Mouse (Mus musculus): ENCODE data around the gene Apaf1. TPM values are rescaled to one million over a fixed set of nuclear protein-coding genes. Genes with fewer than 3 reads are reported as not detected.

Apaf1 gene
- polyA plus RNA-seq, 1 experiment from 2014 or later = 34.8 TPM

DNA sequence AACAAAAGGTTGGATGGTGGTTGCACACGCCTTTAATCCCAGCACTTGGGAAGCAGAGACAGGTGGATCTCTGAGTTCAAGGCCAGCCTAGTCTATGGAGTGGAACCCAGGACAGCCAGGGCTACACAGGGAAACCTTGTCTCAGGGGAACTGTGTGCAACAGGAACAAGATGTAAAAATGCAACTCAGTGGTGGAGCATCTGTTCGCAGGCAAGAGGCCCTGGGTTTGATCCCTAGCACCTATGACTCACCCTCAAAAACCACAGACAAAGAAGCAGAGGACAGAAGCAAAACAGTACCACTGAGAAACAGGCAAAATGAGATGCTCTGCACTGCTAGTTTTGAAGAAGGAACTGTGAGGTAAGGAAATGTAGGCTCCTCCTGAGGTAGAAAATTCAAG, 5.9 kb downstream of the Apaf1 start:
- Histone ChIP-seq H3K4me3 (replicated peaks) (no peak overlapping the region), H3K9ac (replicated peaks) (no peak overlapping the region), H3K4me2 (no peak overlapping the region), H3K27me3 (no peaks in the 10 kb centered on the region), H3K27ac (no peak overlapping the region), H3K9me3 (no peaks in the 10 kb centered on the region), H3K36me3 (peaks cover 60% of the 10 kb centered on the region), H3K4me1 (replicated peaks) (peaks cover 5% of the 10 kb centered on the region; the same call in 1 of the 2 replicates)
- WGBS = 91% methylated on average over 2 of the region's 2 CpGs
- no peak for ATAC-seq (ENCODE audit: insufficient number of reproducible peaks, insufficient read depth, low FRiP score, low TSS enrichment, low read depth)

DNA sequence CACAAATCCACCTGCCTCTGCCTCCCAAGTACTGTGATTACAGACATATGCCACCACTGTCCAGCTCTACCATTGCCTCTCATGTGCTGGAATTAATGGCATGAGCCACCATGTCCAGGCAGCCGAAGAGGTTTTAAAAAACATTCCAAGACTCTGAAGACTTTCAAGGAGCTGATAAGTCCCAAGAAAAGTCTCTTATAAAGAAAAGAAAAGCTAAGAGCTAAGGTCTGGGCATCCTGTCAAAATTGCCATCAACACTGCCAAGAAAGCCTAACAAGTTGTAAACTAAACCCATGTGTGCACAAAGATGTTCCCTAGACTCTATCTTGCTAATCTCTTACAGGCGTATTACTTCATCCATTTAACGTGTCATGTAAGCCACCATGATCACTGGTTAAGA, 9.2 kb downstream of the Apaf1 start:
- Histone ChIP-seq H3K9ac (replicated peaks) (no peak overlapping the region), H3K9me3 (no peaks in the 10 kb centered on the region), H3K36me3 (peaks cover 63% of the 10 kb centered on the region), H3K4me2 (no peak overlapping the region), H3K4me1 (replicated peaks) (no peaks in the 10 kb centered on the region), H3K27me3 (no peaks in the 10 kb centered on the region), H3K4me3 (replicated peaks) (no peak overlapping the region), H3K27ac (no peak overlapping the region)
- no peak for ATAC-seq (ENCODE audit: insufficient number of reproducible peaks, insufficient read depth, low FRiP score, low TSS enrichment, low read depth)
- WGBS = 83% methylated on average over 3 of the region's 3 CpGs

DNA sequence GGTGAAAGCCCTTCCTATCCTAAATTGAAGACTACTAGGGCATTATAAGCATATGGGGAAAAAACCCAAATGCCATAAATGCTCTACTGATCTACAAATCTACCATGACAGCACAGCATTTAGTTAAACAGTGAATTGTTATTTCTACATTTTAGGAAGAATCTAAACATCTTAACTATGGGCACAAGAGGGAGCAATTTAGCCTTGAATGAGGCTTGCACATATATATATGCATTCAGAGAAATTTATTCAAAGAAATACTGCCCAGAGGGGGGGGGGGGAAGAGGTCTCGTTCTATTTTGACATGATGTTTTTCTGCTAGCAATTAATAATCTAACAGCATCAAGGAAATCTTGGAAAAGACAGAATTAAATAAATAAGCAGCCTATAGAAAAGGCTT, 10.8 kb downstream of the Apaf1 start:
- Histone ChIP-seq H3K36me3 (peaks cover 63% of the 10 kb centered on the region), H3K4me2 (no peak overlapping the region), H3K27me3 (no peaks in the 10 kb centered on the region), H3K9me3 (no peaks in the 10 kb centered on the region), H3K9ac (replicated peaks) (no peak overlapping the region), H3K4me1 (replicated peaks) (no peaks in the 10 kb centered on the region), H3K27ac (no peak overlapping the region), H3K4me3 (replicated peaks) (no peak overlapping the region)
- 68% methylated on average over 1 of the region's 1 CpGs for WGBS
- no peak for ATAC-seq (ENCODE audit: insufficient number of reproducible peaks, insufficient read depth, low FRiP score, low TSS enrichment, low read depth)

DNA sequence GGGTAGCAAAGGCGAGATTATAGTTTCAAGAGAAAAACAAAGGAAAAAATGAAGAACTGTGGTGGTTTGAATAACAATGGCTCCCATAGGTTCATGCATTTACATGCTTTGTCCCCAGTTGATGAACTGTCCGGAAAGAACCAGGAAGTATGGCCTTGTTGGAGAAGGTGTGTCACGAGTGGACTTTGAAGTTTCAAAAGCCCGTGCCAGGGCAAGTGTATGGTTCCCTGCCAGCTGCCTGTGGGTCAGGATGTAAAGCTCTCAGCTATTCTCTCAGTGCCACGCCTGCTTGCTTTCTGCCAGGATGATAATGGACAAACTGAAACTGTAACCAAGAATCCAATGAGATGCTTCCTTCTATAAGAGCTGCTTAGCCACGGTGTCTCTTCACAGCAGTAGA, 20.2 kb downstream of the Apaf1 start:
- no peaks in the 10 kb centered on the region for H3K27me3 ChIP-seq
- H3K36me3 ChIP-seq = peaks cover 87% of the 10 kb centered on the region
- peaks cover 6% of the 10 kb centered on the region; the same call in 1 of the 2 replicates for H3K9me3 ChIP-seq
- H3K4me2 ChIP-seq = no peak overlapping the region
- H3K4me1 ChIP-seq (replicated peaks) = no peaks in the 10 kb centered on the region
- no peak overlapping the region for H3K9ac ChIP-seq (replicated peaks)
- ATAC-seq (ENCODE audit: insufficient number of reproducible peaks, insufficient read depth, low FRiP score, low TSS enrichment, low read depth) = no peak
- WGBS = 96% methylated on average over 6 of the region's 6 CpGs
- H3K4me3 ChIP-seq (replicated peaks) = no peak overlapping the region
- no peak overlapping the region for H3K27ac ChIP-seq

DNA sequence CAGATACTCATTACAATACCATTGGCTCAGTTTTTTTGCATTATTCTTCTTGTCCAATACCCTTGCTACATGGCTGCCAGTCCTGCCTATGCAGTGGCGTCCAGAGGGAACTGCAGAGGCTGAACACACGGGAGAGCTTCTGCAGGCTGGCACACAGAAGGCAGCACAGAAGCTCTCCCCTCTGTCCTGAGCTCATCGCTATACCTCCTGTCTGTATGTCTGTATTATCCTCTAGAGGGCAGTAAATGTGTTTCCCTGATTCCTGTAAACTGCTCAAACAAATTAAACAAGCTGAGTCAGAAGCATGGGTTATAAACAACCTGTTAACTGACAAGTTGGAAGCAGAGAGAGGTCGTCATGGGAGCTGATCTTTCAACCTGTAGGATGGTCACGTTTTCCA, 21.8 kb downstream of the Apaf1 start:
- Histone ChIP-seq H3K36me3 (peaks cover 71% of the 10 kb centered on the region), H3K9ac (replicated peaks) (no peak overlapping the region), H3K27ac (no peak overlapping the region), H3K4me1 (replicated peaks) (no peaks in the 10 kb centered on the region), H3K9me3 (no peaks in the 10 kb centered on the region), H3K4me3 (replicated peaks) (no peak overlapping the region), H3K4me2 (no peak overlapping the region), H3K27me3 (no peaks in the 10 kb centered on the region)
- ATAC-seq (ENCODE audit: insufficient number of reproducible peaks, insufficient read depth, low FRiP score, low TSS enrichment, low read depth) = no peak
- 36% methylated on average over 5 of the region's 5 CpGs for WGBS

DNA sequence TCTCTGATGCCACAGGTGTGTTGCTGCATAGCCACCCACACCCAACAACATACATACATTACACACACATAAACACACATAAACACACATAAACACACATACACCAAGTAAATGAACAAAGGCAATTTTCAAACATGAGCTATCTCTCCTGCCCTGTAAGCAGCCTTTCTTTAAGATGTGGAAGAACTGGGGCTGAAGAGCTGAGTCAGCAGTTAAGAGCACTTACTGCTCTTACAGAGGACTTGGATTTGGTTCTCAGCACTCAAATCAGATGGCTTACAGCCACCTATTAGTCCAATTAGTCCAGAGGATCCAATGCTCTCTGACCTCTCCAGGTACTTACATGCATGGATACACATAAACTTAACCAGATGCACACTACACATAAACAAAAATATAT, 29.8 kb downstream of the Apaf1 start:
- no peak overlapping the region for H3K27ac ChIP-seq
- ATAC-seq (ENCODE audit: insufficient number of reproducible peaks, insufficient read depth, low FRiP score, low TSS enrichment, low read depth) = no peak

DNA sequence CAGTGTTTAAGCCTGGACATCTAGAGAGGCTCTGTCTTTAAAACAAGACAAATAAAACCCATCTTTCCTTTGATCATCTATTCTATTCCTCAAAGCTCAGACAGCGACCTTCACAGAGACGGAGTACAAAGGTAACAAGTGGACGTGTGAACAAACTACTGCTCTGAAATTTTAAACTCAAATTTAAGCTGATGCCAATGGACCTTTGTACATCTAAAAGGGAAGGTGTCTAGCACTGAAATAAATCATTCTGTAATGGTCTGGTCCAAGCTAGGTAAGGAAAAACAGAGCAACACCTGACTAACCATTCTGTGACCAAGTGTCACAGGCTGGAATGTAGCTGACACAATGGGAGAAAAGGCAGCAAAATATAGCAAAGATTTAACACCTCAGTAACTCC, 31.4 kb downstream of the Apaf1 start:
- WGBS = 87% methylated on average over 3 of the region's 3 CpGs
- Histone ChIP-seq H3K27ac (no peak overlapping the region), H3K4me3 (replicated peaks) (no peak overlapping the region), H3K4me2 (no peak overlapping the region), H3K9ac (replicated peaks) (no peak overlapping the region), H3K36me3 (peaks cover 75% of the 10 kb centered on the region), H3K27me3 (no peaks in the 10 kb centered on the region), H3K9me3 (no peaks in the 10 kb centered on the region), H3K4me1 (replicated peaks) (no peaks in the 10 kb centered on the region)
- no peak for ATAC-seq (ENCODE audit: insufficient number of reproducible peaks, insufficient read depth, low FRiP score, low TSS enrichment, low read depth)

More for the DNA sequence above, 29.8 kb downstream of the Apaf1 start:
- Histone ChIP-seq H3K4me1 (replicated peaks) (no peaks in the 10 kb centered on the region), H3K4me2 (no peak overlapping the region), H3K4me3 (replicated peaks) (no peak overlapping the region), H3K9ac (replicated peaks) (no peak overlapping the region), H3K36me3 (peaks cover 62% of the 10 kb centered on the region), H3K27me3 (no peaks in the 10 kb centered on the region), H3K9me3 (no peaks in the 10 kb centered on the region)

DNA sequence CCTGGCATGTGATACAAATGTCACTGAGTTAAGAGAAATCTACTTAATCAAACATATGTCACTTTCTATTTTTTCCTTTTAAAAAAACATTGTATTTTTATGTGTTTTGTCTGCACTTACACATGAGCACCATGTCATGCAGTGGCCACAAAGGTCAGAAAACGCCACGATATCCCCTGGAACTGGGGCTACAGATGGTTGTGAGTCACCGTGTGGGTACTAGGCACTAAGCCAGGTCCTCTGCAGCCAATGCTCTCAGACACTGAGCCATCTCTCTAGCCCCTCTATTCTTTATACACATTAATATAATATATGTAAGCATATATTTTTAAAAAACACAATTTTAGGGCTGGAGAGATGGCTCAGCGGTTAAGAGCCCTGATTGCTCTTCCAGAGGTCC, 32.9 kb downstream of the Apaf1 start:
- Histone ChIP-seq H3K4me1 (replicated peaks) (no peaks in the 10 kb centered on the region), H3K4me3 (replicated peaks) (no peak overlapping the region), H3K27me3 (no peaks in the 10 kb centered on the region), H3K36me3 (peaks cover 75% of the 10 kb centered on the region), H3K4me2 (no peak overlapping the region), H3K9me3 (no peaks in the 10 kb centered on the region), H3K27ac (no peak overlapping the region), H3K9ac (replicated peaks) (no peak overlapping the region)
- ATAC-seq (ENCODE audit: insufficient number of reproducible peaks, insufficient read depth, low FRiP score, low TSS enrichment, low read depth) = no peak
- 86% methylated on average over 4 of the region's 4 CpGs for WGBS

DNA sequence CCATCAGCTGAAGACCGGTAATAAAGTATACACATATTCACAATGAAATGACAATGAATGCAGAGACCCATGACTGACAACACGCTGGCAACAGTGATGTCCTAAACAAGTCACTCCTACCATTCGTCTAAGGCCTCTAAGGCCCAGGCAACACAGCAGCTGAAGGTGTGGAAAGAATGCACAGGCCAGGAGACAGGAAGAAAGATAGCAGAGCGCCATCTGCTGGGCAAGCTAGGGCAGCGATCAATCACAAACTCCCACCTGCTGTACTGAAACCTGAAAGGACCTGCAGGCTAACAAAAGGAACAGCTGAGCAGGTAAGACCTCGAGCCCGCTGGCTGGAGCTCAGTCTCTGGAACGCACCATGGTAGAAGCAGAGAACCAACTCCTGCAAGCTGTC, 48.6 kb downstream of the Apaf1 start:
- 27% methylated on average over 8 of the region's 8 CpGs for WGBS
- Histone ChIP-seq H3K4me1 (replicated peaks) (no peaks in the 10 kb centered on the region), H3K36me3 (peaks cover 47% of the 10 kb centered on the region), H3K4me2 (no peak overlapping the region), H3K27ac (no peak overlapping the region), H3K27me3 (no peaks in the 10 kb centered on the region), H3K9me3 (no peaks in the 10 kb centered on the region), H3K9ac (replicated peaks) (no peak overlapping the region), H3K4me3 (replicated peaks) (no peak overlapping the region)
- no peak for ATAC-seq (ENCODE audit: insufficient number of reproducible peaks, insufficient read depth, low FRiP score, low TSS enrichment, low read depth)

DNA sequence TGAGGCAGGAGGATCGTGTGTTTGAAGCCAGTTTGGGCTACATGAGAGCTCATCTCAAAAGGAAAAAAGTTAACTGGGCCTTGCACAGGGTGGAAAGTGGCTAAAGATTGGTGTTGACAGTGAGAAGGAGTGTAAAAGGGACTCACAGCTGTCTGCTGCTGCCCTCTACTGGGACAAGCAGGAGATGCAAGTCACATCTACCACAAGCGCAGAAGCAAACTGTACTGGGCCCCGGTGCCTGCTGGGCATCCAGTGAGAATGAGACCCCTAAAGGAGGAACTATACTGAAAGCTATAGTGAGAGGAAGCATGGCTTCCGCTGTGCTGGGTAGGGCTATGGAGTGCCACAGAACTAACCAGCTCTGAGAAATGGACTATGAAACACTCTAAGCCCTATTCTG, 50.2 kb downstream of the Apaf1 start:
- no peak overlapping the region for H3K9ac ChIP-seq (replicated peaks)
- H3K27me3 ChIP-seq = no peaks in the 10 kb centered on the region
- H3K4me1 ChIP-seq (replicated peaks) = no peaks in the 10 kb centered on the region
- H3K4me3 ChIP-seq (replicated peaks) = no peak overlapping the region
- H3K36me3 ChIP-seq = peaks cover 49% of the 10 kb centered on the region
- ATAC-seq (ENCODE audit: insufficient number of reproducible peaks, insufficient read depth, low FRiP score, low TSS enrichment, low read depth) = peak; percentile 45; the same call in 1 of the 2 replicates
- no peak overlapping the region for H3K4me2 ChIP-seq
- H3K27ac ChIP-seq = no peak overlapping the region
- WGBS = 11% methylated on average over 4 of the region's 4 CpGs
- H3K9me3 ChIP-seq = no peaks in the 10 kb centered on the region

DNA sequence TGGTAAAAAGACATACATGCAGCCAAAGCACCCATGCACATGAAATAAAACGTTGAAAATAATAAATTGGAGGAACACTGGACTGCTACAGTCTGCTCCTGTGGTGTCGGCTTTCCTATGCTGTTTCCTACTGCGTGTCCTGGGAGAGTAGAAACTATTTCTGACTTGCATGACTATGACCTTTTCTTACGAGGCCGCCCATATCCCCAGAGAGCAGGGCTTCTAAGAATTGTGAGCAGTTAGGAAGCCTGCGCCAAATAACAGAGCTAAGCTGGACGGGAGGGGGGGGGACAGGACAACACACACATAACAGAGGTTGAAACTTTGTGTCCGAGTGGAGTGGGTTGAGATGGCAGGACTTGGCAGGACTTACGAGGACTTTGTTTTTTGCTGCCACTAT, 51.4 kb downstream of the Apaf1 start:
- Histone ChIP-seq H3K9me3 (no peaks in the 10 kb centered on the region), H3K4me1 (replicated peaks) (no peaks in the 10 kb centered on the region), H3K9ac (replicated peaks) (no peak overlapping the region), H3K27me3 (no peaks in the 10 kb centered on the region), H3K4me3 (replicated peaks) (no peak overlapping the region), H3K4me2 (no peak overlapping the region), H3K36me3 (peaks cover 41% of the 10 kb centered on the region), H3K27ac (no peak overlapping the region)
- ATAC-seq (ENCODE audit: insufficient number of reproducible peaks, insufficient read depth, low FRiP score, low TSS enrichment, low read depth) = no peak
- WGBS = 91% methylated on average over 9 of the region's 9 CpGs

DNA sequence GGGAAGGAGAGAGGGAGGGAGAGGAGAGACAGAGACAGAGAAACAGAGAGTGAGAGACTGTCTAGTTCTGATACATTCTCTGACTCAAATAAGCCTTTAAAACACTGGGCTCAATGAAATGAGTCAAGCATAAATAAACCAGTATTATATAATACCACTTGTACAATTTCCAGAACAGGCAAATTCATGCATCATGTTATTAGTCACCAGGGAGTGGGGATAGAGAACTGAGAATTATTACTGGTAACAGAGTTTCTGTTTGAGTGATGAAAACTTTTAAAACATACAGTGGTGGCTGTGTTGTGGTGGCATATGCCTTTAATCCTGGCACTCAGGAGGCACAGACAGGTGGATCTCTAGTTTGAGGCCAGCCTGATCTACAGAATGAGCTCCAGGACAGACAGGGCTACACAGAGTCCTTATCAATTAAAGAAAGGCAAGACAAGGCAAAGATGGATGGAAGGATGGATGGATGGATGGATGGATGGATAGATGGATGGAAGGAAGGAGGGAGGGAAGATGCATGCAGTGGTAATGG, 53.5 kb downstream of the Apaf1 start:
- Histone ChIP-seq H3K4me3 (replicated peaks) (no peak overlapping the region), H3K9ac (replicated peaks) (no peak overlapping the region), H3K27me3 (no peaks in the 10 kb centered on the region), H3K9me3 (no peaks in the 10 kb centered on the region), H3K4me2 (no peak overlapping the region), H3K27ac (no peak overlapping the region), H3K36me3 (peaks cover 33% of the 10 kb centered on the region), H3K4me1 (replicated peaks) (no peaks in the 10 kb centered on the region)
- ATAC-seq (ENCODE audit: insufficient number of reproducible peaks, insufficient read depth, low FRiP score, low TSS enrichment, low read depth) = no peak

Measured in limb, embryonic 12.5 days (tissue).